24 mouse cellular contexts compared by ENCODE assay signal in the genomic region with DNA sequence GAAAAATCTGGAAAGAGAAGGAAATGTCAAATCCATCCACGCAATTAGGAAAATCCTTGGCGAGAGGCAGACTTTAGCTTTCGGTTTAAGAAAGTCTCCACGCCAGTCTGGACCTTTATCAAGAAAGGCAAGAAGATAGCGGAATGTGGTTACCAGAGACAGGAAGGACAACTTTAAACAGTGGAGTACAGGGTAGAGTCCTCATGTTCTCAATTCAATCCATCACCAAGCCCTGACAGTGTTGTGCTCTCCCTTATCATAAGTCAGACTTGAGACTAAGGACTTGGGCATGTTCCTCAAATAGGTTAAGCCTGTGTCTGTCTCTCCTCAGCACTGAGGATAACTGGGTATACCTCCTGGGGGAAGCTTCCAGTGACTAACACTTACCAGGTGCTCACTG. TPM values are rescaled to one million over a fixed set of nuclear protein-coding genes. Genes with fewer than 3 reads are reported as not detected.
A peak's percentile ranks its signal among the peaks of the same experiment; 100 is the strongest.
DNase-seq lines count a peak whose midpoint lies in the region; ATAC-seq and TF ChIP-seq lines count a peak whose summit lies in the region.
"Had no signal": no experiment of that assay in that cellular context is flagged by ENCODE, and none has a peak within 500 bp of the region (broad histone marks: within the 10 kb centered on the region; RNA-seq: fewer than 3 reads in every experiment).

No protein-coding gene starts in this region.

- TF ChIP-seq POLR2A in liver, adult 2 months (IDR thresholded peaks at IDR 0.05; ENCODE audit: extremely low read depth, insufficient read depth, low read length) = no peak

- H3K9me3 ChIP-seq in liver, embryonic 16.5 days (replicated peaks; ENCODE audit: control insufficient read depth, low read length) = no peaks in the 10 kb centered on the region
- H3K9me3 ChIP-seq: embryonic facial prominence, embryonic 15.5 days; forebrain, embryonic 10.5 days; G1E; hindbrain, embryonic 15.5 days had no signal

- H3K4me3 ChIP-seq in liver, adult 2 months (ENCODE audit: insufficient read depth, low read depth, low read length) = no peak overlapping the region
- no peak overlapping the region for H3K4me3 ChIP-seq in liver, embryonic 16.5 days (ENCODE audit: low read depth, low read length)
- H3K4me3 ChIP-seq: embryonic facial prominence, embryonic 15.5 days; erythroblast, embryonic 14.5 days; forebrain, embryonic 10.5 days; gastrocnemius, adult 2 months; hindbrain, embryonic 15.5 days had no signal

- peak; percentile 15 for DNase-seq in liver, adult 2 months (ENCODE audit: extremely low read depth, low read depth, low spot score)
- DNase-seq in liver (no peak), MEL-GATA-1-ER (ENCODE audit: extremely low read depth, low read depth) (peak; percentile 85)
- no peak for DNase-seq in left cerebral cortex, postnatal 36 days (ENCODE audit: low spot score in 2 of 2)
- DNase-seq in spleen, postnatal 4 days (ENCODE audit: low spot score in 2 of 2) = no peak
- DNase-seq: adrenal gland, adult 2 months; adrenal gland, postnatal 25 days; cerebellum, adult 18-20 months; cerebellum, adult 9-11 months; embryo, embryonic 11 days; gastrocnemius, adult 2 months; gastrocnemius, postnatal 25 days; heart, adult 11 months; heart, postnatal 36 days had no signal

- ATAC-seq in liver, embryonic 16.5 days (ENCODE audit: low read depth) = no peak
- ATAC-seq in granulocyte monocyte progenitor cell, adult 5-6 weeks (replicated peaks; ENCODE audit: poor library complexity, severe bottlenecking) = no peak
- ATAC-seq: CD4-positive, CD25-positive, alpha-beta regulatory T cell, adult 4 months; forebrain, embryonic 14.5 days had no signal

- no peaks in the 10 kb centered on the region for H3K36me3 ChIP-seq in liver, adult 2 months (ENCODE audit: control insufficient read depth, insufficient read depth, low read length)
- H3K36me3 ChIP-seq in liver, embryonic 16.5 days (ENCODE audit: control insufficient read depth, insufficient read depth) = no peaks in the 10 kb centered on the region
- H3K36me3 ChIP-seq: embryonic facial prominence, embryonic 15.5 days; forebrain, embryonic 10.5 days; G1E; hindbrain, embryonic 15.5 days had no signal

- no peaks in the 10 kb centered on the region for H3K27me3 ChIP-seq in liver, adult 2 months (ENCODE audit: control insufficient read depth, insufficient read depth, low read length)
- H3K27me3 ChIP-seq in liver, embryonic 16.5 days (ENCODE audit: control insufficient read depth, insufficient read depth, low read depth, low read length) = no peaks in the 10 kb centered on the region
- H3K27me3 ChIP-seq: hindbrain, embryonic 15.5 days had no signal

- peak overlapping the region; percentile 18; the same call in 1 of the 2 replicates for H3K4me2 ChIP-seq in liver, embryonic 16.5 days (ENCODE audit: low read depth, low read length)
- H3K4me2 ChIP-seq: embryonic facial prominence, embryonic 15.5 days; hindbrain, embryonic 15.5 days had no signal

- H3K79me2 ChIP-seq in liver, adult 2 months (ENCODE audit: control insufficient read depth, insufficient read depth, low read length) = no peaks in the 10 kb centered on the region

- H3K27ac ChIP-seq in liver, adult 2 months (replicated peaks; ENCODE audit: insufficient read depth, low read depth, low read length) = no peak overlapping the region
- H3K27ac ChIP-seq in liver, embryonic 16.5 days (ENCODE audit: low read length) = no peak overlapping the region
- H3K27ac ChIP-seq: embryonic facial prominence, embryonic 15.5 days; forebrain, embryonic 10.5 days; gastrocnemius, adult 2 months; hindbrain, embryonic 15.5 days had no signal

- H3K9ac ChIP-seq in liver, adult 2 months (ENCODE audit: low read depth, low read length) = peak overlapping the region; percentile 19; the same call in 1 of the 2 replicates
- H3K9ac ChIP-seq in liver, embryonic 16.5 days (ENCODE audit: low read depth, low read length) = no peak overlapping the region
- H3K9ac ChIP-seq: embryonic facial prominence, embryonic 15.5 days; hindbrain, embryonic 15.5 days had no signal

- intact Hi-C loops in left cerebral cortex, postnatal 36 days (cut with DNase I) = loop anchor here (2.0 to 5.0 kb wide), 3 partner anchors 71 to 197 kb away; no protein-coding TSS in a partner anchor

- TF ChIP-seq CTCF in liver, adult 2 months (IDR thresholded peaks at IDR 0.05; ENCODE audit: low read depth, low read length) = no peak

- 79% methylated on average over 5 of the region's 5 CpGs for WGBS in liver, adult 2 months
- WGBS in liver, embryonic 16.5 days (ENCODE audit: insufficient replicate concordance) = 29% methylated on average over 5 of the region's 5 CpGs

- peaks cover 32% of the 10 kb centered on the region for H3K4me1 ChIP-seq in liver, adult 2 months (ENCODE audit: control insufficient read depth, insufficient read depth, low read length)
- peaks cover 14% of the 10 kb centered on the region for H3K4me1 ChIP-seq in liver, embryonic 16.5 days (ENCODE audit: control insufficient read depth, low read depth, low read length)
- H3K4me1 ChIP-seq: hindbrain, embryonic 15.5 days had no signal

RNA-seq across cellular contexts. Expression of a gene that starts 3.2 kb away (rescaled TPM):
- 106 and 193 TPM in 2 replicates for total RNA-seq in liver, adult 2 months (2014; rRNA removed)
- 85.1 and 113 TPM in 2 replicates for polyA plus RNA-seq in liver, adult 2 months (2012; rRNA removed)
- polyA plus RNA-seq in liver, embryonic 16.5 days (2015; fragmentation: Nextera tagmentation; extraction: Ambion mirVana) = 1.9 and 2.4 TPM in 2 replicates
- total RNA-seq in left cerebral cortex, postnatal 36 days (2021) = not detected
- total RNA-seq in granulocyte monocyte progenitor cell, adult 5-6 weeks (2014; fragmentation: Nextera tagmentation) = not detected in 2 replicates
- total RNA-seq in granulocyte monocyte progenitor cell, adult 5-6 weeks (2017) = not detected in 2 replicates
- total RNA-seq: gastrocnemius, adult 2 months; gastrocnemius, postnatal 25 days; heart, postnatal 36 days had no signal
- polyA plus RNA-seq: CD4-positive, CD25-positive, alpha-beta regulatory T cell, adult 4 months; embryonic facial prominence, embryonic 11.5 days; erythroblast, embryonic 14.5 days; forebrain, embryonic 10.5 days; forebrain, embryonic 14.5 days; G1E; hindbrain, embryonic 15.5 days had no signal

RNA-seq across cellular contexts. Expression of a gene that starts 19.9 kb away (rescaled TPM):
- 4.8 TPM in 2 replicates for total RNA-seq in liver, adult 2 months (2014; rRNA removed)
- 2.9 and 3.9 TPM in 2 replicates for polyA plus RNA-seq in liver, adult 2 months (2012; rRNA removed)
- 4.4 and 5.0 TPM in 2 replicates for polyA plus RNA-seq in liver, embryonic 16.5 days (2015; fragmentation: Nextera tagmentation; extraction: Ambion mirVana)
- total RNA-seq in left cerebral cortex, postnatal 36 days (2021) = 10 to 100 TPM; 24.2 to 24.7 TPM
- 9.6 and 12.5 TPM in 2 replicates for total RNA-seq in granulocyte monocyte progenitor cell, adult 5-6 weeks (2014; fragmentation: Nextera tagmentation)
- total RNA-seq in granulocyte monocyte progenitor cell, adult 5-6 weeks (2017) = 5.4 TPM in 2 replicates

RNA-seq across cellular contexts. Expression of a gene that starts 37.5 kb away (rescaled TPM):
- 57.8 and 67.9 TPM in 2 replicates for total RNA-seq in liver, adult 2 months (2014; rRNA removed)
- polyA plus RNA-seq in liver, adult 2 months (2012; rRNA removed) = 19.3 and 29.3 TPM in 2 replicates
- 18.2 and 18.6 TPM in 2 replicates for polyA plus RNA-seq in liver, embryonic 16.5 days (2015; fragmentation: Nextera tagmentation; extraction: Ambion mirVana)
- 10 to 100 TPM; 24.4 to 25.7 TPM for total RNA-seq in left cerebral cortex, postnatal 36 days (2021)
- 47.6 and 53.1 TPM in 2 replicates for total RNA-seq in granulocyte monocyte progenitor cell, adult 5-6 weeks (2014; fragmentation: Nextera tagmentation)
- 71.0 and 82.9 TPM in 2 replicates for total RNA-seq in granulocyte monocyte progenitor cell, adult 5-6 weeks (2017)
- polyA plus RNA-seq: G1E had no signal

Comparison
In these comparisons a context has a peak if more than half of its experiments do, and no peak if none do; other contexts are left out.
1. DNase-seq: peak in liver, adult 2 months (single experiment) and MEL-GATA-1-ER (single experiment); none in liver (single experiment), left cerebral cortex, postnatal 36 days (0 of 2) and spleen, postnatal 4 days (0 of 2).
2. RNA of a gene that starts 3.2 kb away (total RNA-seq): 106 to 193 TPM in liver, adult 2 months; not detected in left cerebral cortex, postnatal 36 days and not detected in granulocyte monocyte progenitor cell, adult 5-6 weeks; every median in the first group is over 100 times any median in the second.